23 mouse cellular contexts compared by ENCODE assay signal in the genomic region with DNA sequence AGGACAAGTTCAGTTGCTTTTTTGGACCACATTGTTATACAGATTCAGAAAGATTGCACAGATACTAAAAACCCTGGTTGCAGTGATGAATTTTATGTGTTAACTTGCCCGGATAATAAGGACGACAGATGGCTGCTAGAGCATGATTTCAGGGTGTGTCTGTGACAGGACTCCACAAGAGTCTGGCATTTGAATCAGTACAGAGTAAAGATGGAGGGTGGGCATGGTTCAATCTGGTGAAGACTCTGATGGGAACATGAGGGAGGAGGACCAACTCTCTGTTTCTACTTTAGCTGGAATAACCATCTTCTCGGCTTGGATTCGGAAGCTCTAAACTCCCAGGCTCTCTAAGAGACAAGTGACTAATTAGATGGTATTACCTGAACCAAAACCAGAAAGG.
DNase-seq lines count a peak whose midpoint lies in the region; ATAC-seq and TF ChIP-seq lines count a peak whose summit lies in the region.
"Had no signal": no experiment of that assay in that cellular context is flagged by ENCODE, and none has a peak within 500 bp of the region (broad histone marks: within the 10 kb centered on the region; RNA-seq: fewer than 3 reads in every experiment).

No protein-coding gene starts in this region.

- H3K4me1 ChIP-seq in lung, postnatal 0 days (ENCODE audit: insufficient read depth, low read depth, low read length) = no peaks in the 10 kb centered on the region
- H3K4me1 ChIP-seq: heart, embryonic 10.5 days; kidney, embryonic 15.5 days; midbrain, embryonic 15.5 days; neural tube, embryonic 15.5 days had no signal

- H3K27ac ChIP-seq in lung, postnatal 0 days (ENCODE audit: low read length) = no peak overlapping the region
- H3K27ac ChIP-seq: embryonic facial prominence, embryonic 10.5 days; heart, embryonic 10.5 days; hindbrain, embryonic 10.5 days; hindbrain, postnatal 0 days; kidney, embryonic 15.5 days; limb, embryonic 10.5 days; midbrain, embryonic 15.5 days; neural tube, embryonic 15.5 days had no signal

- H3K36me3 ChIP-seq in lung, postnatal 0 days (ENCODE audit: insufficient read depth, low read length) = no peaks in the 10 kb centered on the region
- H3K36me3 ChIP-seq: embryonic facial prominence, embryonic 10.5 days; heart, embryonic 10.5 days; hindbrain, embryonic 10.5 days; kidney, embryonic 15.5 days; limb, embryonic 10.5 days; midbrain, embryonic 15.5 days; neural tube, embryonic 15.5 days had no signal

- H3K9me3 ChIP-seq in lung, postnatal 0 days (ENCODE audit: low read length) = no peaks in the 10 kb centered on the region
- H3K9me3 ChIP-seq: embryonic facial prominence, embryonic 10.5 days; heart, embryonic 10.5 days; hindbrain, embryonic 10.5 days; kidney, embryonic 15.5 days; limb, embryonic 10.5 days; midbrain, embryonic 15.5 days; neural tube, embryonic 15.5 days had no signal

- no peak overlapping the region for H3K4me3 ChIP-seq in lung, postnatal 0 days (ENCODE audit: low read depth, low read length)
- H3K4me3 ChIP-seq: embryonic facial prominence, embryonic 10.5 days; heart, embryonic 10.5 days; hindbrain, embryonic 10.5 days; kidney, embryonic 15.5 days; limb, embryonic 10.5 days; midbrain, embryonic 15.5 days; neural tube, embryonic 15.5 days had no signal

- no peak overlapping the region for H3K9ac ChIP-seq in lung, postnatal 0 days (replicated peaks; ENCODE audit: low read depth)
- H3K9ac ChIP-seq: kidney, embryonic 15.5 days; midbrain, embryonic 15.5 days; neural tube, embryonic 15.5 days had no signal

- H3K4me2 ChIP-seq in lung, postnatal 0 days (replicated peaks; ENCODE audit: low read depth, low read length) = no peak overlapping the region
- H3K4me2 ChIP-seq: kidney, embryonic 15.5 days; midbrain, embryonic 15.5 days; neural tube, embryonic 15.5 days had no signal

- WGBS in lung, postnatal 0 days = 75% methylated on average over 4 of the region's 4 CpGs

- ATAC-seq in lung, postnatal 0 days = no peak
- ATAC-seq: hindbrain, postnatal 0 days; intestine, postnatal 0 days; midbrain, embryonic 15.5 days had no signal

- TF ChIP-seq CTCF in lung, postnatal 0 days (IDR thresholded peaks at IDR 0.05) = no peak

- peak; percentile 39 to 49 for DNase-seq in cerebellum, postnatal 10 days
- DNase-seq in cerebellum, adult 9-10 months = no peak
- DNase-seq in frontal cortex, adult 2 months (ENCODE audit: extremely low spot score in 1 of 2, low spot score in 1 of 2) = peak; percentile 16 to 26
- DNase-seq in frontal cortex, postnatal 10 days (ENCODE audit: low spot score in 2 of 2) = no peak
- DNase-seq in brain, adult 2 months (ENCODE audit: low read depth, low spot score) = peak; percentile 66
- DNase-seq in layer of hippocampus, adult 9-10 months (ENCODE audit: low spot score) = peak; percentile 63
- no peak for DNase-seq in lung, postnatal 0 days (ENCODE audit: low spot score)
- no peak for DNase-seq in gastrocnemius, postnatal 10 days
- DNase-seq: adrenal gland, adult 8-10 months; kidney, postnatal 4 days; lung, adult 2 months; lung, postnatal 36 days; right cerebral cortex, postnatal 4 days; thymus, postnatal 14 days had no signal

- no peak for TF ChIP-seq EP300 in lung, postnatal 0 days (IDR thresholded peaks at IDR 0.05)

- H3K27me3 ChIP-seq in lung, postnatal 0 days (replicated peaks; ENCODE audit: insufficient read depth, low read length) = no peaks in the 10 kb centered on the region
- H3K27me3 ChIP-seq: kidney, embryonic 15.5 days; midbrain, embryonic 15.5 days; neural tube, embryonic 15.5 days had no signal

Comparison
In these comparisons a context has a peak if more than half of its experiments do, and no peak if none do; other contexts are left out.
1. DNase-seq: peak in cerebellum, postnatal 10 days (2 of 2), frontal cortex, adult 2 months (2 of 2), brain, adult 2 months (single experiment) and layer of hippocampus, adult 9-10 months (single experiment); none in cerebellum, adult 9-10 months (single experiment), frontal cortex, postnatal 10 days (0 of 2), lung, postnatal 0 days (single experiment) and gastrocnemius, postnatal 10 days (single experiment).